Mouse (Mus musculus): ENCODE data around the gene Cd151.

The Cd151 gene

DNA sequence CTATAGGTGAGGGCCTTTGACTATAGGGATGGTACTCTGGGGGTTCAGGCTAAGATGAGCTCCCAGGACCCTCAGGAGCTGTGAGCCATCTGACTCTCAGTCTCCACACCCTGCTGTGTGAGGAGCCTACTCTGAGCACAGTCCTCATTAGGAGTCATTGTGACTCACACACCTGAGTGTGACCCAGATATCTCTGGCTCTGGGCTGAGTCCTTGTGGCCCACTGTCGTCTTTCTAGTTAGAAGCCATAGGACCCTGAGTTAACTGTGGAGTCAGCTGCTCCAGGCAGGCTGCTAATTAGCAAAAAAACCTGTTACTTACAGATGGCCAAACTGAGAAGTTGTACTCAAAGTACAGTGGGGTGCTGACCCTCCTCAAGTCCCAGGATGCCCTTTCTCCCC, 26.5 kb downstream of the Cd151 start:
- DNase-seq (ENCODE audit: low spot score): no peak

DNA sequence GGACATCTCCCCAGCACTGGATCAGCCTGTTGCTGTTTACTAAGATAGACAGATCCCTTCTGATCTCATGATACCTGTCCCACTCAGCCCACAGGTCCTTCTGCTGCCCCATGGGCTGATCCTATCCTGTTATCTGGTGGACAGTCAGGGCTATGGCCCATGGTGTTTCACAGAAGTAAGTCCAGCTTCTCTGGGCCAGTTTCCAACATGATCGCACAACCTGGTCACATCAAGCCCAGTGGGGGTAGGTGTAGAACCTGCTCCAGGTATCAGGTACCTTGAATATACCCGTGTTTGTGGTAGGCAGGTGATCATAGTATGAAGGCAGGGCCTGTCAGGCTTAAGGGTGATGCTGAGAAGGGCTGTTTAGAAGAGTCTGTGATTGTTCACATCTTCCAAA, 28.2 kb downstream of the Cd151 start:
- DNase-seq (ENCODE audit: low spot score): no peak

DNA sequence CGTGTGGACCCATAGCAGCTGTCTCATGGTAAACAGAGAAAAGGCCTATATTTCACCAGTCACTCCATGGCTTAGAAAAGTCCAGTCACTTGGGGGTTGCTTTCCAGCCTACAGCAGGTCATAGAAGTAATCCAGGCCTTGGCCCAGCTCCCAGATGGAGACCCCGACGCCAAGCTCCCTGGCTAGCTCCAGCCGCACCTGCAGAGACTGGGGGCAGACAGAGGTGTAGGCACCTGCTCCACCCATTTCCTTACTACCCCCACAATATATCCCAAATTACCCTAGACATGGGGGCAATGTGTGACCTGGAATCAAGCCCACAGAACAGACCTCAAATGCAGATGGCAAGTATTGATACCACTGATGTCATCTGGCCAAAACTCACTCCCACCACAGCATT, 28.7 kb downstream of the Cd151 start:
- DNase-seq (ENCODE audit: low spot score): no peak

- DNase-seq (ENCODE audit: low spot score): no peak
Measured at GRCm38 (mm10) chr7:141497600-141497999, 30.4 kb downstream of the Cd151 start.

DNA sequence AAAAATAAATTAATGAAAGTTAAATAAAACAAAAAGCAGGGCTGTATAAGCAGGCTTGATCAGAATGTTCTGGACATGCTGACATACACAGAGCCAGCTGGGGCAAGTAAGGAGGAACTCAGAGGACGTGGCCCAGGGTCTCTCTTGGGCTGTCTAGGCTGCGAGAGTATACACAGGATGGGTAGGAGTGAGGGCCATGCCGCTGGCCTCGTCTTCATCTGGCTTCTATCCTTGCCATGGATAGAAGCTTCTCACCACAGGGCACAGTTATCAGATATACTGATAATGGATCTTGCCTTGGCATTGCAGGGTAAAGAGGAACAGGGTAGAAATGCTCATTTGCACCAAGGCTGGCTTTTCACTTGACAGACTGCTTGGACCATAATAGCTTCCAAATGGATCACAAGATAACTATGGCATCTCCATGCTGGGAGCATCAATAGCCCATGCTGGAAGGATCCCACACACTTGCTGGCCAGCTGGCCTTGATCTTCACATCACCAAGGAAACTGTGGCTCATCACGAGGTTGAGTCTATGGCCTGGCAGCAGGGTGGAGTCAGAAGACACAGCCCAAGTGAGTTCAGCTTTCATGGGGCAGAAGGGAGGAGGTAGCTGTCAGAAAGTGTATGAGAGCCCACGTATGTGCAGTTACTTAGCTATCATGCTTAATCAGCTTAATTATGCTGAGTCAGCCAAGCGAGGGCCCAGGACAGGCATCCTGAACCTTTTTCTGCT, 34.8 kb downstream of the Cd151 start:
- DNase-seq (ENCODE audit: low spot score): no peak

DNA sequence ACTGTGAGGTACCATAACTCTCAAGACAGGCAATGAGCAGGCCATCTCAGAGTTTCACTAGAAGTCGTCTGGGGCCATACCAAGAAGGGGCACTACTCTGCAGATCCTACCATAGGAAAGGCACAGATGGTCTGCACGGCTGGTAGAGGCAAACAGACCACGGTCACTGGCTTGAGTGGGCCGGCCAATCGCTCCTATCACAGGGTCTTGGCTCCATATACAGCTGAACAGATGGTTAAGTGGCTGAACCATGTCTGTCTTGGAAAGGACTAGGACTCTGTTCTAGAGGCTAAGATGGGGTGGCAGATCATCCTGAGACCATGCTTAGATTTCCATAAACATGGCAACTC, 35.3 kb downstream of the Cd151 start:
- DNase-seq (ENCODE audit: low spot score): no peak

GRCm38 (mm10) chr7:141506278-141506677, 39.1 kb downstream of the Cd151 start:
- DNase-seq (ENCODE audit: low spot score): no peak

DNA sequence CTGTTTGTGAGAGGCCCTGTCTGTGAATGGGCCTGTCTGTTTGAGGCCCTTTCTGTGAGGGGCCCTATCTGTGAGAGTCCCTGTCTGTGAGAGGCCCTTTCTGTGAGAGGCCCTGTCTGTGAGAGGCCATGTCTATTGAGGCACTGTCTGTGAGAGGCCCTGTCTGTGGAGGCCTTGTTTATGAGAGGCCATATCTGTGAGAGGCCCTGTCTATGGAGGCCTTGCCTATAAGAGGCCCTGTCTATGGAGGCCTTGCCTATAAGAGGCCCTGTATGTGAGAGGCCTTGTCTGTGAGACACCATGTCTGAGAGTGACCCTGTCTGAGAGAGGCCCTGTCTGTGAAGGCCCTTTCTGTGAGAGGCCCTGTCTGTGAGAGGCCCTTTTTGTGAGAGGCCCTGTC, 41.0 kb downstream of the Cd151 start:
- DNase-seq (ENCODE audit: low spot score): no peak

- DNase-seq (ENCODE audit: low spot score): no peak
Measured at GRCm38 (mm10) chr7:141510196-141510595, 43.0 kb downstream of the Cd151 start.

- DNase-seq (ENCODE audit: low spot score): no peak
Measured at GRCm38 (mm10) chr7:141510681-141511191, 43.5 kb downstream of the Cd151 start.

DNA sequence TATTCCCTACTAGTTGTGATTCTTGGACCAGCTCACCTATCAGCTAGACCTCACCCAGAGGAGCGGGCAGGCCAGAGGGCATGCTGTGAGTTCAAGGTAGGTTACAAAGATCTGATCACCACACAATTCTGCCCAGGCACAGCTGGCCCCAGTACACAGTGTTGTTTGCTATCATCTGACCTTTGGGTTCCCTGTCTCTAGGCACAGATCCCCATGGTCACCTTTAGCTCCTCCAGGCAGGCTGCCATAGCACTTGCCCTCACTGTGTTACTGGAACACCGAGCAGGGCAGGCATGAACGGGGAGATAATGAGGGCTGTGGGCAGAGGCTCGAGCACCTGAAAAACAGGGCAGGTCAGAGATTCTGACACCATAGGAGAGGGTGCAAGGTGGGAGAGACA, 50.4 kb downstream of the Cd151 start:
- DNase-seq (ENCODE audit: low spot score): no peak

DNA sequence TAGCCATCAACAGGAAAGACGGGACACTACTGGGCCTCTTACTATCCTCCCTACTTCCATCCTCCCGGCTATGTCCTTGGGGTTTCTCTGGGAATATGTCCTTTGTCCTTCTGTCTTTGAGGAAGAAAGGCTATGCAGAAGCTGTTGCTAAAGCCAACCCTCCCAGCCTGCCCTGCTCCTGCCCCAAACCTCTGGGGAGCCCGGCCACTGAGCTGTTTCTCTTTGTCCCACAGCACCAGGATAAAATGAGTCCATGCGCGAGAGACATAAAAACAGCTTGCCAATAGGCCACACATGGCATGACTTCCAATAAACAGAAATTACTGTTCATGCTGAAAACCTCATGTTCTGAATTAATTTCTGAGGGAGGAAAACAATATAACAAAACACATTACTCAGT, 51.1 kb downstream of the Cd151 start:
- no peak for DNase-seq (ENCODE audit: low spot score)

- no peak for DNase-seq (ENCODE audit: low spot score)
Measured at GRCm38 (mm10) chr7:141518926-141519325, 51.7 kb downstream of the Cd151 start.

- no peak for DNase-seq (ENCODE audit: low spot score)
Measured at GRCm38 (mm10) chr7:141519795-141520194, 52.6 kb downstream of the Cd151 start.
